Mouse (Mus musculus) olfactory bulb, adult 2 months (tissue): ENCODE measurements at regions not wholly inside any gene's neighbourhood (a gene's known extent, or its start where the extent isn't known, plus 50 kb on each side); places are given as distances from the start of the nearest gene placed in this dataset.

ENCODE experiments used
- H3K27ac ChIP-seq: fragments of 200-500 bp; 2 replicates; pipeline ENCODE4 v1.5.1; 2012; ENCODE audit warnings: low read depth, low read length; ENCODE audit not compliant: insufficient read depth
- H3K4me1 ChIP-seq: fragments of 200-500 bp; 2 replicates; pipeline ENCODE4 v1.6.1; 2012; ENCODE audit warnings: low read length; ENCODE audit not compliant: control insufficient read depth, insufficient read depth
- H3K4me3 ChIP-seq: fragments of 200-500 bp; 2 replicates; pipeline ENCODE4 v1.5.1; 2012; ENCODE audit warnings: mild to moderate bottlenecking, low read depth, low read length, moderate library complexity; ENCODE audit not compliant: insufficient read depth
- CTCF ChIP-seq: fragments of 200-500 bp; IDR thresholded peaks from 2 replicates; pipeline ENCODE4 v1.5.1; 2012; ENCODE audit warnings: low read depth, mild to moderate bottlenecking, low read length, moderate library complexity; ENCODE audit not compliant: insufficient read depth
- POLR2A ChIP-seq: fragments of 200-500 bp; IDR thresholded peaks from 2 replicates; pipeline ENCODE4 v1.6.1; 2012; ENCODE audit warnings: mild to moderate bottlenecking, low read depth, low read length, moderate library complexity; ENCODE audit not compliant: insufficient read depth
- WGBS: fragments of 180-500 bp; shearing (Covaris S2); methylation state at CpG from one replicate; pipeline ENCODE4 v1.1.7; 2018; 5-methylcytosine and 5-hydroxymethylcytosine counted together

- WGBS = 64% methylated on average over 3 of the region's 3 CpGs
- TF ChIP-seq POLR2A (no peak), CTCF (no peak)
- Histone ChIP-seq H3K4me1 (peaks cover 2% of the 10 kb centered on the region; the same call in 1 of the 2 replicates), H3K27ac (peak overlapping the region; percentile 51; the same call in 1 of the 2 replicates), H3K4me3 (no peak overlapping the region)
Observed at GRCm38 (mm10) chr3:159121626-159122025, 373.6 kb upstream of the Depdc1a start.

- TF ChIP-seq POLR2A (no peak), CTCF (no peak)
- WGBS = 30% methylated on average over 2 of the region's 2 CpGs
- Histone ChIP-seq H3K4me1 (no peaks in the 10 kb centered on the region), H3K27ac (peak overlapping the region; percentile 51; the same call in 1 of the 2 replicates), H3K4me3 (no peak overlapping the region)
Observed at GRCm38 (mm10) chr3:159143867-159144266, 351.4 kb upstream of the Depdc1a start.

DNA sequence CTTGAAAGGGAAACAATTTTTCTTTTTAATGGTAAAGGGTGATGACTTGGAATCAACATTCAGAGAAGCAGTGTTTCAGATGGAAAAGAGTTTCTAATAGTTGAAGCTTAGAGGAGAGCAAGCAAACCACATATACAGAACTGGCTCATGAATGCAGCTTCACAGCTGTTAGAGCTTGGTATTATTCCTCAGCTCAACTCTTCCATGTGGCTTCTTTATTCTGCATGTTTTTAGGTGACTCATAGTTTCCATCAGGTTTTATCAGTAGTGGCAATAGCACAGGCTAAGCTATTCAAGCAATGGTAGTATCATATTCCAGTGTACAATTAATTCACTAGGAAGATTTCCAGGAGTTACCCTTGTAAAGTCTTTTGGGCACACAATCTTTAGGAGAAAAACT is 313.7 kb upstream of the Depdc1a start:
- no peak overlapping the region for H3K27ac ChIP-seq
- H3K4me1 ChIP-seq = no peaks in the 10 kb centered on the region
- no peak for TF ChIP-seq POLR2A
- TF ChIP-seq CTCF = no peak
- no peak overlapping the region for H3K4me3 ChIP-seq

DNA sequence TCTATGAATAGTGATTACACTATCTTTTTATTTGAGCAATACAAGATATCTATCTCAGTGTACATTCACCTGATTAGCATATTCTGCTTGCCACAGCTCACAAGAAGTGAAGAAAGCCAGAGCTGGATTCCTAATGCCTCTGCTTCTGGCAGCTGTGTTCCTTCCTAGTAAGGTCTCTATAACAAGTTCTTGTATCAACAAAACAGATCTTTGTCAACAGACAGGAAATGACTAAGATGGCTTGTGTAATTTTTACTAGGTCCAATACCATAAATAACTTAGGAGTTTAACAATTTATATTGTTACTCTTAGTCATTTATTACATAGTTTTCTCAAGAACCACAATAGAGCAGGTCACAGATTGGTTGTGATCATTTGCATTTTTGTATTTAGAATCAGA is 302.0 kb upstream of the Depdc1a start:
- no peak overlapping the region for H3K27ac ChIP-seq
- no peak overlapping the region for H3K4me3 ChIP-seq
- no peaks in the 10 kb centered on the region for H3K4me1 ChIP-seq
- TF ChIP-seq POLR2A = no peak
